Mouse (Mus musculus) forebrain, embryonic 13.5 days (tissue): ENCODE data around the gene Sec14l3. TPM values are rescaled to one million over a fixed set of nuclear protein-coding genes. Genes with fewer than 3 reads are reported as not detected.
"Not testable (repeated sequence)": the region's sequence is repeated elsewhere in the genome, so short reads cannot be mapped to it uniquely, and the experiment has no call there.

Experiments used
- ATAC-seq: fragments of 200-750 bp; cut with Nextera tagmentation; 2 replicates; pipeline ENCODE4 v1.8.0; 2017
- H3K27ac ChIP-seq: fragments of 300-500 bp; sonication (generic); 2 replicates; pipeline ENCODE4 v1.5.1; 2015; ENCODE audit warnings: inconsistent platforms, mild to moderate bottlenecking, moderate library complexity
- H3K27me3 ChIP-seq: fragments of 300-500 bp; sonication (generic); 2 replicates; pipeline ENCODE4 v1.6.1; 2015; ENCODE audit warnings: mild to moderate bottlenecking, inconsistent platforms
- H3K36me3 ChIP-seq: fragments of 300-500 bp; sonication (generic); 2 replicates; pipeline ENCODE4 v1.6.1; 2015; ENCODE audit warnings: mild to moderate bottlenecking, inconsistent platforms; ENCODE audit not compliant: poor library complexity, severe bottlenecking
- H3K4me1 ChIP-seq: fragments of 300-500 bp; sonication (generic); 2 replicates; pipeline ENCODE4 v1.6.1; 2015; ENCODE audit warnings: inconsistent platforms
- H3K4me2 ChIP-seq: fragments of 300-500 bp; sonication (generic); 2 replicates; pipeline ENCODE4 v1.6.1; 2015; ENCODE audit warnings: inconsistent platforms, mild to moderate bottlenecking, moderate library complexity
- H3K4me3 ChIP-seq: fragments of 300-500 bp; sonication (generic); 2 replicates; pipeline ENCODE4 v1.5.1; 2015; ENCODE audit warnings: mild to moderate bottlenecking, inconsistent platforms
- H3K9ac ChIP-seq: fragments of 300-500 bp; sonication (generic); 2 replicates; pipeline ENCODE4 v1.6.1; 2015; ENCODE audit warnings: mild to moderate bottlenecking, inconsistent platforms
- H3K9me3 ChIP-seq: fragments of 300-500 bp; sonication (generic); replicated peaks from 2 replicates; pipeline ENCODE4 v1.6.1; 2016; ENCODE audit warnings: inconsistent platforms
- WGBS: fragments of 180-500 bp; shearing (Covaris S2); methylation state at CpG from one replicate; pipeline ENCODE4 v1.1.7; 2015; 5-methylcytosine and 5-hydroxymethylcytosine counted together
- polyA plus RNA-seq: library from polyadenylated mRNA; unstranded; fragments of >200 nt; fragmentation: Nextera tagmentation; extraction: Ambion mirVana; gene quantifications from 2 replicates; pipeline ENCODE4 v1.2.1, GENCODE M21; 2015

Gene Sec14l3
- polyA plus RNA-seq, 1 experiment from 2014 or later = 0.22 TPM

GRCm38 (mm10) chr11:4096054-4096984 is 31.7 kb downstream of the Sec14l3 start:
- Histone ChIP-seq H3K4me1 (peaks cover 29% of the 10 kb centered on the region), H3K4me2 (peak overlapping the region; percentile 82), H3K9me3 (no peaks in the 10 kb centered on the region), H3K36me3 (0 out of 2 replicates have a peak, but pooled peaks cover under 1% of the 10 kb centered on the region), H3K9ac (peak overlapping the region; percentile 80), H3K27me3 (no peaks in the 10 kb centered on the region), H3K27ac (peak overlapping the region; percentile 79), H3K4me3 (peak overlapping the region; percentile 53)
- 3% methylated on average over 45 of the region's 45 CpGs for WGBS
- ATAC-seq = peak; percentile 97

- ATAC-seq = peak; percentile 52
- H3K9ac ChIP-seq = peak overlapping the region; percentile 80
- peak overlapping the region; percentile 53 for H3K4me3 ChIP-seq
- peak overlapping the region; percentile 79 for H3K27ac ChIP-seq
- peak overlapping the region; percentile 82 for H3K4me2 ChIP-seq
- no peaks in the 10 kb centered on the region for H3K27me3 ChIP-seq
- no peaks in the 10 kb centered on the region for H3K36me3 ChIP-seq
- H3K4me1 ChIP-seq = peaks cover 29% of the 10 kb centered on the region
- WGBS = 17% methylated on average over 10 of the region's 10 CpGs
- H3K9me3 ChIP-seq = no peaks in the 10 kb centered on the region
Observed at GRCm38 (mm10) chr11:4097091-4097621, 32.5 kb downstream of the Sec14l3 start.

- no peak for ATAC-seq
- Histone ChIP-seq H3K27me3 (no peaks in the 10 kb centered on the region), H3K9ac (no peak overlapping the region), H3K9me3 (no peaks in the 10 kb centered on the region), H3K4me2 (no peak overlapping the region), H3K36me3 (no peaks in the 10 kb centered on the region), H3K4me1 (peaks cover 29% of the 10 kb centered on the region), H3K4me3 (no peak overlapping the region), H3K27ac (no peak overlapping the region)
- WGBS = 64% methylated on average over 8 of the region's 8 CpGs
Observed at GRCm38 (mm10) chr11:4098120-4098519, 33.5 kb downstream of the Sec14l3 start.

- H3K4me3 ChIP-seq = no peak overlapping the region
- no peak for ATAC-seq
- H3K36me3 ChIP-seq = no peaks in the 10 kb centered on the region
- no peak overlapping the region for H3K27ac ChIP-seq
- peaks cover 29% of the 10 kb centered on the region for H3K4me1 ChIP-seq
- H3K9ac ChIP-seq = no peak overlapping the region
- no peaks in the 10 kb centered on the region for H3K9me3 ChIP-seq
- no peak overlapping the region for H3K4me2 ChIP-seq
- no peaks in the 10 kb centered on the region for H3K27me3 ChIP-seq
- 74% methylated on average over 7 of the region's 7 CpGs for WGBS
Observed at GRCm38 (mm10) chr11:4098816-4099215, 34.2 kb downstream of the Sec14l3 start.

GRCm38 (mm10) chr11:4099447-4099846 is 34.8 kb downstream of the Sec14l3 start:
- no peak overlapping the region for H3K4me3 ChIP-seq
- H3K36me3 ChIP-seq = no peaks in the 10 kb centered on the region
- peaks cover 24% of the 10 kb centered on the region for H3K4me1 ChIP-seq
- H3K9me3 ChIP-seq = no peaks in the 10 kb centered on the region
- H3K4me2 ChIP-seq = no peak overlapping the region
- H3K27ac ChIP-seq = no peak overlapping the region
- WGBS = 63% methylated on average over 3 of the region's 3 CpGs
- H3K27me3 ChIP-seq = no peaks in the 10 kb centered on the region
- 0 out of 2 replicates have a peak overlapping the region, but pooled peaks have one; percentile 8 for H3K9ac ChIP-seq
- ATAC-seq = no peak

- no peak for ATAC-seq
- no peak overlapping the region for H3K27ac ChIP-seq
- no peaks in the 10 kb centered on the region for H3K36me3 ChIP-seq
- H3K9me3 ChIP-seq = no peaks in the 10 kb centered on the region
- no peaks in the 10 kb centered on the region for H3K27me3 ChIP-seq
- whole genome bisulfite sequencing = 90% methylated on average over 5 of the region's 5 CpGs
- H3K4me1 ChIP-seq = peaks cover 7% of the 10 kb centered on the region
- no peak overlapping the region for H3K4me3 ChIP-seq
- H3K4me2 ChIP-seq = no peak overlapping the region
- H3K9ac ChIP-seq = no peak overlapping the region
Observed at GRCm38 (mm10) chr11:4101851-4102250, 37.2 kb downstream of the Sec14l3 start.

GRCm38 (mm10) chr11:4103522-4103921 is 38.9 kb downstream of the Sec14l3 start:
- Histone ChIP-seq H3K27me3 (no peaks in the 10 kb centered on the region), H3K9me3 (no peaks in the 10 kb centered on the region), H3K4me1 (no peaks in the 10 kb centered on the region), H3K9ac (no peak overlapping the region), H3K4me3 (no peak overlapping the region), H3K27ac (no peak overlapping the region), H3K4me2 (no peak overlapping the region), H3K36me3 (no peaks in the 10 kb centered on the region)
- 85% methylated on average over 14 of the region's 14 CpGs for WGBS
- ATAC-seq = no peak

GRCm38 (mm10) chr11:4104989-4105388 is 40.3 kb downstream of the Sec14l3 start:
- 85% methylated on average over 5 of the region's 5 CpGs for WGBS
- Histone ChIP-seq H3K4me3 (no peak overlapping the region), H3K27ac (no peak overlapping the region), H3K4me2 (no peak overlapping the region), H3K36me3 (no peaks in the 10 kb centered on the region), H3K4me1 (no peaks in the 10 kb centered on the region), H3K27me3 (no peaks in the 10 kb centered on the region), H3K9ac (no peak overlapping the region), H3K9me3 (no peaks in the 10 kb centered on the region)
- no peak for ATAC-seq

GRCm38 (mm10) chr11:4105444-4105843 is 40.8 kb downstream of the Sec14l3 start:
- H3K9ac ChIP-seq = no peak overlapping the region
- no peaks in the 10 kb centered on the region for H3K27me3 ChIP-seq
- WGBS = 78% methylated on average over 6 of the region's 6 CpGs

GRCm38 (mm10) chr11:4107901-4108300 is 43.3 kb downstream of the Sec14l3 start:
- not testable (repeated sequence) for H3K9me3 ChIP-seq, H3K9ac ChIP-seq, H3K4me2 ChIP-seq, H3K4me3 ChIP-seq, H3K27me3 ChIP-seq, H3K4me1 ChIP-seq, H3K27ac ChIP-seq, H3K36me3 ChIP-seq, ATAC-seq
- 94% methylated on average over 6 of the region's 6 CpGs for WGBS

More at GRCm38 (mm10) chr11:4105444-4105843, 40.8 kb downstream of the Sec14l3 start:
- H3K4me3 ChIP-seq = no peak overlapping the region
- no peak for ATAC-seq
- no peak overlapping the region for H3K27ac ChIP-seq
- no peak overlapping the region for H3K4me2 ChIP-seq
- H3K4me1 ChIP-seq = no peaks in the 10 kb centered on the region
- no peaks in the 10 kb centered on the region for H3K9me3 ChIP-seq
- H3K36me3 ChIP-seq = no peaks in the 10 kb centered on the region

GRCm38 (mm10) chr11:4108691-4109090 is 44.0 kb downstream of the Sec14l3 start:
- no peaks in the 10 kb centered on the region for H3K4me1 ChIP-seq
- WGBS = 87% methylated on average over 7 of the region's 7 CpGs
- H3K36me3 ChIP-seq = no peaks in the 10 kb centered on the region
- H3K9me3 ChIP-seq = no peaks in the 10 kb centered on the region
- no peaks in the 10 kb centered on the region for H3K27me3 ChIP-seq
- H3K27ac ChIP-seq = no peak overlapping the region
- H3K4me3 ChIP-seq = no peak overlapping the region
- no peak for ATAC-seq
- H3K9ac ChIP-seq = no peak overlapping the region
- no peak overlapping the region for H3K4me2 ChIP-seq

GRCm38 (mm10) chr11:4112033-4112432 is 47.4 kb downstream of the Sec14l3 start:
- H3K9ac ChIP-seq = no peak overlapping the region
- no peaks in the 10 kb centered on the region for H3K9me3 ChIP-seq
- H3K4me1 ChIP-seq = peaks cover 8% of the 10 kb centered on the region; the same call in 1 of the 2 replicates
- 90% methylated on average over 4 of the region's 4 CpGs for WGBS
- no peak overlapping the region for H3K27ac ChIP-seq
- H3K27me3 ChIP-seq = no peaks in the 10 kb centered on the region
- no peak for ATAC-seq
- H3K4me3 ChIP-seq = no peak overlapping the region
- no peak overlapping the region for H3K4me2 ChIP-seq
- no peaks in the 10 kb centered on the region for H3K36me3 ChIP-seq
